Mouse (Mus musculus) adipocyte (in vitro differentiated cells): ENCODE results near the gene Espn.

ENCODE experiments used
- DNase-seq: peaks from one replicate; pipeline ENCODE4 v3.0.0-alpha.2; 2016; ENCODE audit warnings: low spot score

Espn gene

DNA sequence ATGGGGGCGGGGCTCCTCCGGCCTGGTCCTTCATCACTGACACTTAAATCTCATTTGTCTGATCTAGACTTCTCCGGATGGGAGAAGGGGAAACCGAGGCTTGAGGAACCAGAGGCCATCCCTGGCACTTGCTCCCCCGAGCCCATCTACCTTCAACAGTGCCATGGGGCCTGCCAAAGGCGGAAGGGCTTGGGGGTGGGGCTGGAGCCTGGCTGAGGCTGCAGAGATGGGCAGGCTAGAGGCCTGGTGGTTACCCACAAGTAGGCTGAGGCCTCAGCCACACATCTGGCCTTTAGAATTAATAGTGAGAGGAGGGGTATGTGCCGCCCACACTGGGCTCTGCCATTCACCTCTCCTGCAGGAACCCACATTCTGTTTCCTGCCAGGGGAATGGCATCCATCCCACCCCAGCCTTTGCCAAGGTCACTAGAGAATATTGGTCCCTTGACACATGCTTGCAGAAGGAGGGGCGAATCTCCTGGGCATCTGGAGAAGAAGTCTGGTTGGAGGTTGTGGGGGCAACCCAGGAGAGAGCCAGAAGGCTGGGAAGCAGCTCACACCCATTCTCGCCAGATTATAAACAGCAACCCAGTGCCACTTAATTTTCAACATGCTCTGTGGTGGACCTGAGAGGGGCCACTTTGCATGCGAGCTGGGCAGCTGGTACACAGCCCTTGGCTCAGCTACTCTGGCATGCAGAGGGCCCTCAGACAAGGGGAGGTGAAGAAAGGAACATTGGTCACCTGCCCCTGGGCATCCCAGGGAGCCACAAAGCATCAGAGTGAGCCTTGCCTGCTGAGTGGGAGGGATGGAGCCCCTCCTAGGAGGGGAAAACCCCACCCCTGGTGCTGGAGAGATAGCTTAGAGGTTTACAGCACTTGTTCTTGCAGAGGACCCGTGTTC lies 81.4 kb downstream of the Espn start:
- DNase-seq = peak; percentile 34
